Mouse (Mus musculus) brown adipose tissue, adult 24 weeks (tissue): ENCODE data around the gene Ccdc15. TPM values are rescaled to one million over a fixed set of nuclear protein-coding genes. Genes with fewer than 3 reads are reported as not detected.

Experiments
- H3K27ac ChIP-seq: fragments of 200-500 bp; replicated peaks from 2 replicates; pipeline ENCODE4 v1.5.1; 2012; ENCODE audit warnings: low read depth, mild to moderate bottlenecking, low read length
- H3K4me1 ChIP-seq: fragments of 200-500 bp; 2 replicates; pipeline ENCODE4 v1.6.1; 2012; ENCODE audit warnings: low read length, mixed read lengths; ENCODE audit not compliant: control insufficient read depth, insufficient read depth, insufficient read length
- H3K4me3 ChIP-seq: fragments of 200-500 bp; 2 replicates; pipeline ENCODE4 v1.5.1; 2012; ENCODE audit warnings: low read depth, mild to moderate bottlenecking, low read length, moderate library complexity; ENCODE audit not compliant: insufficient read depth
- polyA plus RNA-seq: library from polyadenylated mRNA; stranded (reverse); fragments of >200 nt; gene quantifications from 2 replicates; pipeline ENCODE4 v1.2.4, GENCODE M21; 2012; ENCODE audit not compliant: missing spikeins, insufficient read depth, insufficient read length

The Ccdc15 gene
- polyA plus RNA-seq, 1 experiment, result 1.5 TPM

DNA sequence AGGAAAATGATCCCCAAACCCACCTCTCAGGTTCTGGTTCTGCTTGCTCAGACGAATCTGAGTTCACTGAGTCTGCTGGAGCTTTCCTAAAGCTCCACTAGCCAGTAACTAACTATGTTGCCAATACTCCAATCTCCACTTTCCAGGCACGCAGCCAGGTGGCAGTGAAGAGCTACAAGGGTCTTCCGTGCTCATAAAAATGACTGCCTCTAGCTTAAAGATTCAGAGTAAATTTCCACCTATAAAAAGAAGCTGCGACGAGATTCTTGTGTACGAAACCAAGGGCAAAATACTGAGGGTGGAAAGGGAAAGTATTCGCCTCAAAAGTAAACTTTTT, 92.4 kb downstream of the Ccdc15 start:
- Histone ChIP-seq H3K27ac (0 out of 2 replicates have a peak overlapping the region, but pooled peaks have one; percentile 48), H3K4me3 (peak overlapping the region; percentile 61), H3K4me1 (0 out of 2 replicates have a peak, but pooled peaks cover 2% of the 10 kb centered on the region)

DNA sequence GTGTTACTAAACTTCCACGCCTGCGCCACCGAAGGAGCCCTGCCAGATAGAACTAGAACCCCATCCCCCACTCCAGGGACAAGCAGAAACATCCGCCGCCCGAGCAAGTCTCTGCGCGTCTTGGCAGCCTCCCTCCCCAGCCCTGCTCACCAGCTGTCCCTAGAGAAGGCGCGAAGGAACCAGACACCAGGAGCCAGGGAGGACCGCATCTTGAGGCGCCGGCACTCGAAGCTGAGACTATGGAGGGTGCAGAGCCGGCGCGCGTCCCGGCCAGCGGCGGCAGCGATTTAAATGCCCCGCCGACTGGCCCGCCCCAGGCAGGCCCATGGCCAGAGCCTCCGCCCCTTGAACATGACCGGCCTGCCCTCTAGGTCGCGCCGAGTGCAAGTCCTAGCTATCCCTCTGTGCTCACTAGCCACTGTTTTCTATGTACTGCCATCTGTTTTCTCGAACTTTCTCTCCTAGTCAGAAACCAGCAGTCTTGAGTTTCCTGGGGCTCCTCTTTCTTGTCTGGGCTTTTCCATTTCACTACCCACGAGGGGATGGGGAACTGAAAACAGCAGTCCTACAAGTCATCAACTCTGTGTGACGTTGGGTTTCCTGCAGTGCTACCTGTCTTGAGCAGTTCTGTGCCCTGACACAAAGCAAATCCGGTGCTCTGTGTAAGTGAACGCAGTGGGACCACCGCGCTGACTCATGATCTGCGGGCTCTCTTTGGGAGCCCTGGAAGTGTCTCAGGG, 92.9 kb downstream of the Ccdc15 start, which contains the start of gene Slc37a2:
Slc37a2 (minus strand) TSS at position 590 of the 740 bp plus-strand sequence.
- Histone ChIP-seq H3K4me3 (peak within 1 kb of the TSS; percentile 61), H3K4me1 (0 out of 2 replicates have a peak, but pooled peaks cover 2% of the 10 kb centered on the region), H3K27ac (peak within 1 kb of the TSS; percentile 48)

DNA sequence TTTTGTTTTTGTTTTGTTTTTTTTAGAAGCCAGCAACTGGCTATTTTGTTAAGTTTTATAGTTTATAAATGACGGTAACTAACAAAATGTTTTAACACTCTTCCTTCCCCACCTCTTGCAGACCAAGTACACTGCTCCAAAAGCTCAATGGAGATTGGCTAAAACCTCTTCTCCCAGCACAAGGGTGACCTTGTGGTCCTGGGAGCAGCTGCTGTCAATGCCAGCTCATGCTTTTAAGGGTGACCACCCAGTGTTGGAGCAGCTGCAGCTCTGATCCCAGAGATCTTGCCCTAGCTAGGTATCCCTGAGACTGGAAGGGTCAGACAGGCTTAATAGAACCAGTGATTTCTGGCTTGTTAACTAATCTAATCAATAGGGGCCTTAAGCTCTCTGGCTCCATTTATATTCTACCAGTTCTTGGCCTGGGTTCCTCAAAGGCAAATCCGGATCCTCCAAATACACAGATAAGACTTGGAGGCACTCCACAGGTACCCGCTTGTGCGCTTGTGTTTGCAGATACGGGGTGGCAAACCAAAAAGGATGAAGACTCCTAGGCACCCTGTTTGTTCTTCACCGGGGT, 93.6 kb downstream of the Ccdc15 start:
- H3K27ac ChIP-seq, result no peak overlapping the region
- 0 out of 2 replicates have a peak, but pooled peaks cover 2% of the 10 kb centered on the region for H3K4me1 ChIP-seq
- H3K4me3 ChIP-seq, result peak overlapping the region; percentile 61

DNA sequence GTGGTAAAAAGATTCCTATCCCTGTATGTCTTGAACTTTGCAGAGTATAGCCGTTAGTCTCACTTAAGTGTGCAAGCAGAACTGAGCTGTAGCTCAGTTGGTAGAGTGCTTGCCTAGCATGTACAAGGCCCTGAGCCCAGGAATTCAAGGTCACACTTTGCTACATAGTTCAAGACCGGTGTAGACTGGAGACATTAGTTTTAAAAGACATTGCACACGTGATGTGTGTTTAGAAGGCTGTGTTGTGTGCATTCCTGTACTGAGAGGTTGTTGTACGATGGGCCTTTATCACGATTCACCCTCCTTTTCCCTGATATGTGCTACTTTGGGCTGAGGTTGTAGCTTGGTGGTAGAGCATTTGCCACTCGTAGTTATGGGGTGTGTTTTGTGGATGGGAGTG, 97.6 kb downstream of the Ccdc15 start:
- no peak overlapping the region for H3K27ac ChIP-seq
- H3K4me1 ChIP-seq, result 0 out of 2 replicates have a peak, but pooled peaks cover 1% of the 10 kb centered on the region
- H3K4me3 ChIP-seq, result no peak overlapping the region

DNA sequence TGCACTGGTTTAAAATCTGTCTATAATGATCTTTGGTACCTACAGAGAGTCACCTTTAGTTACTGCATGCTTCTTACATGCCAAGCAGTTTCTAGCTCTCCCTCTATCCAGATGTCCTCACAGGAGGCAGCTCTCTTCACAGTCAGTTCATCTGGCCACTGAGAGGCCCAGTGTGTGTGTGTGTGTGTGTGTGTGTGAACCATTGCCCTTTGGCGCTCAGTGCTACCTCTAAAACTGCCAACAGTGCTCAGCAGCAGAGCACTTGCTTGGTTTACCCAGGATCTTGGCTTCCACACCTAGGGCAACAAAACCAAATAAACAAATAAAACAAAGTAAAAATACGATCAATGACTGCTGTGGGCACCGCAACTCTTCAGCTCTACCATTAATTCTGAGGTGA, 98.3 kb downstream of the Ccdc15 start:
- Histone ChIP-seq H3K27ac (no peak overlapping the region), H3K4me3 (no peak overlapping the region), H3K4me1 (no peaks in the 10 kb centered on the region)

DNA sequence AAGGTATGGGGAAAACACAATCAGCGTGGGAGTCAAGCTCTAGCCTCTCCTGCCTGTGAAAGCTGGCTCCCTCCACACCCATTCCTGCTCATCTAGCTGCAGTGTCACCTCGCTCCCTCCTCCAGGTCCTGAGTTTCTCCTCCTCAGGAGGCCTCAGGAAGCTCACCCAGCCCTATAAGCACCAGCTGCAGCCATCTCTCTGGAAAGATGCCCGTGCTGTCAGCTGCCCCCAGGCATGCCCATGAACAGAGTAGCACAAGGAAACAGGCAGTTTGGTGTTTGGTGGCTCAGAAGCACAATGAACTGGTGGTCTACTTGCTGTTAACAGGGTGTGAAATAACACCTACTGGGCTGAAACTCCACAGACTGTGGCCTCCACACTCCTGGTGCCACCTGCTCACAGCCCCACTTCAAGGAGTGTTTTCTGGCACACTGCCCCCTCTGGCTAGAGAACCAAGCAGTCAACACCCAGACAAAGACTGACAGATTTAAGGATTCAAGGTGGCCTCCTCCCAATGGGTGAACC, 99.8 kb downstream of the Ccdc15 start:
- H3K27ac ChIP-seq, result no peak overlapping the region
- H3K4me3 ChIP-seq, result no peak overlapping the region
- H3K4me1 ChIP-seq, result no peaks in the 10 kb centered on the region

DNA sequence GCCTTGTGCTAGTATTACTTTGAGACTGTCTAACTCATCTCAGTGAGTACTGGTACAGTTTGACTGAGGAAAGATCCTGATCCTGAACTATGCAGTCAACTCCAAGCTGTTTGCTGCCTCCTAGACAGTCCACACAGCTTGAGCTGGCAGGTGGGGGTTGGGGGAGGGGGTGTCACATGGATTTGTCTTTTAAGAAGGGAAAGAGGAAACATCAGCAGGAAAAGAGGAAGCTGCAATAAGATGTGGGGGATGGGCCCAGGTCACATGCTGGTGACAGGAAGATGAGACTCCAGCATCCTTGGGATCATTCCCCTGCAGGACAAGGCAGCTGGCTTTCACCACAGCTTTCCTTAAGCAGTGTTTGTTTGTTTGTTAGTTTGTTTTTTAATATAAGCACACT, 100.8 kb downstream of the Ccdc15 start:
- Histone ChIP-seq H3K27ac (peak overlapping the region; percentile 27; the same call in 1 of the 2 replicates), H3K4me1 (no peaks in the 10 kb centered on the region)

DNA sequence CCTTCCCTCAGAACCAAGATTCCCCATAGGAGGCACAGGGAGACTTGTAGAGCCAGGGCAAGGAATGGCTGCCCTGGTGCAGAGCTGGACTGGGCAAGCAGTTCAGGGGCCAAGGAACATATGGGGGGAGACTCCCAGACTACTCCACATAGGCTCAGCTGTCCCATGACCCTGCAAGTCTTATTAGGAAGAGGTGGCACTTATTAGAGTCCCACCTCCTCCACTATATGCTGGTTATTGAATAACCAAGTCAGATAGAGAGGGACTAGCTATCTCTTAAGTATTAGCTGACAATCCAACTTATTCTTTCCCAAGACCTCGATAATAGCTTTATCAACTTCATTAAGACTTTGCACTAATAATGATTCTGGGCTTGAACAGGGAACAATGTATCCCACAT, 102.4 kb downstream of the Ccdc15 start:
- Histone ChIP-seq H3K4me3 (no peak overlapping the region), H3K4me1 (no peaks in the 10 kb centered on the region), H3K27ac (no peak overlapping the region)

More for the DNA sequence above, 100.8 kb downstream of the Ccdc15 start:
- no peak overlapping the region for H3K4me3 ChIP-seq

DNA sequence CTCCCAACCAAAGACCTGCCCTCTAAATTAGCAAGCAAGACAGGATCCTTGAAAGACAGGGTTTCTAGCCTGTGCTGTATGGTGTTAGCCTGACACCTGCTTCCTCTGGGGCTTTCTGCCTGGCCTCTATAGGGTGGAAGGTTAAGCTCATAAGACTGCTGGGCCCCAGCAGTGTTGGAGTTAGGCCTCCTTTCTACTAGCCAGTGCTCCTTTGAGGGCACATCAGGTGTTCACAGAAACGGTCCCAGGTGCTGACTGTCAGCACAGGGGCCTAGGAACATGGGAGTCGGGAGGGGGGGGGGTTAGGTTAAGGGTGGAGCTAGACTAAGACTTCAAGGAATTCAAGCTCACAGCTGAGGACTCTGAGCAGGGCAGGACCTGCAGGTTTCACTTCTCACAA, 102.8 kb downstream of the Ccdc15 start:
- no peak overlapping the region for H3K27ac ChIP-seq
- no peak overlapping the region for H3K4me3 ChIP-seq
- no peaks in the 10 kb centered on the region for H3K4me1 ChIP-seq

DNA sequence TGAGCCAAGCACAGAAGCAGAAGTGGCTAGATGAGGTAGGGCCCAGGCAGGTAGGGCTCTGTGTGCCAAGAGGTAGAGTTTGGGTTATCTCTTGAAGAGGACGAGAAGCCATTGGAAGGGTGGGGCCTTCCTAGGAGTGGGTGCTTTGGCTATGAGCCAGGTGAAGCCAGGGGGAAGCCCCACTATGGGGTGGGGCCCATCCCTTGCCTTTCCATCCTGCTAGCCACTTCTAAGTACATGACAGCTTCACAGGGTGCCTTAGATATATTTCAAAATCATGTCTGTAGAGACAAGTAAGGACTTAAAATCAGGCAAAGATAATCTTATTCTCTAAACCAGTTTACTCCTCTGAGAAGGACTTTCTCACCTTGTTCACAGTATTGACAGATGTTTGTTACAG, 103.6 kb downstream of the Ccdc15 start:
- Histone ChIP-seq H3K4me1 (no peaks in the 10 kb centered on the region), H3K27ac (no peak overlapping the region), H3K4me3 (no peak overlapping the region)

DNA sequence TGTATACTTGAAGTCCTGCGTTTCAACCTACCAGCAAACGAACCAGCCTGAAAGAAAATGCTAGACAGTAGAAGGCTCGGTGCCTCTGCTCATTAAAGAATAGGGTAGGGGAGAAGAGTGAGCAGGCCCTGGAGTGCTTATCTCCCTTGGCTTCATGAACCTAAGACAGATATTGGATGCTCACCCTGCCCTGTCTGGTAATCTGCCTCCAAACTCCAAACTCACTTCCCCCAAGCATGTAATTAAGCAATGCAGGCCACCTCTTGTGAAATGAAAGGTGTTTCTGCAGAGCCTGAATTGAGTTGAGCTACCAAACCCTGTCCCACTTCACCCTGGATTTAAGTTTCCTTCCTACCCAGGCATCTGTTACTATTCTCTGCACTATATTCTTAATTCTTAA, 105.5 kb downstream of the Ccdc15 start:
- Histone ChIP-seq H3K4me1 (no peaks in the 10 kb centered on the region), H3K4me3 (no peak overlapping the region), H3K27ac (no peak overlapping the region)

DNA sequence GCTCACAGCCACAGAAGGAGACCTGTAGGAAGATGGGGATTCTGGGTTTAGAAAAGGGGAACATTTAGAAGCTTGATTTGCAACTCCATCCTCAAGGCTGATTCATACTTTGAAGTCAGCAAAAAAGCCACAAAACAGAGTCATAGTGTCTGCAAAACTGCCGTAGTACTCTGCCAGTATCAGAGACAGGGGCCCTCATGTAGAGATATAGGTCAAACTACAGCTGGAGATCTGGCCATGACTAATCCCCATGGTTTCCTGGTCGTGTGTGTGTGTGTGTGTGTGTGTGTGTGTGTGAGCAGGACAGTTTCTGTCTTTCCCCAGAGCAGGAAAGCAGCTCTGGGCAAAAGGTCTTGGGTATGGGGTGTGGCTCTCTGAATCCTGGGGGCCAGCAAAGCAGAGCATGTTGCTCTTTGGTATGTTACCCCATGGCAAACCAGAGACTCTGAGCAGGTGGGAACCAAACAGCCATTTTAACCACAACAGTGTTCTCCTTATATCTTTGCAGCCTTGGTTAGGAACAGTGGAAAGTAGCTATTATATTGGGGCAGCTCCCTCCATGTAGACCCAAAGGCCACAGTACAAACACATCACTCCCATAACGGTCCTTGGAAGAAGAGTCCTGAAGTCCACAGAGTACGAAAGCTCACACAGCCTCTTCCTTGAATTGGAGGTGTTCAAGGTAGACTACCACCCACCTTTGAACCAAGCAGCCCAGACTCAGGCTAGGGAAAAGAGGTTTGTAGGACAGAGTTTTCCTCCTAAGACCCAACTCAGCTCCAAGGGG, 112.1 kb downstream of the Ccdc15 start:
- Histone ChIP-seq H3K4me3 (no peak overlapping the region), H3K4me1 (no peaks in the 10 kb centered on the region), H3K27ac (peak overlapping the region; percentile 42)

DNA sequence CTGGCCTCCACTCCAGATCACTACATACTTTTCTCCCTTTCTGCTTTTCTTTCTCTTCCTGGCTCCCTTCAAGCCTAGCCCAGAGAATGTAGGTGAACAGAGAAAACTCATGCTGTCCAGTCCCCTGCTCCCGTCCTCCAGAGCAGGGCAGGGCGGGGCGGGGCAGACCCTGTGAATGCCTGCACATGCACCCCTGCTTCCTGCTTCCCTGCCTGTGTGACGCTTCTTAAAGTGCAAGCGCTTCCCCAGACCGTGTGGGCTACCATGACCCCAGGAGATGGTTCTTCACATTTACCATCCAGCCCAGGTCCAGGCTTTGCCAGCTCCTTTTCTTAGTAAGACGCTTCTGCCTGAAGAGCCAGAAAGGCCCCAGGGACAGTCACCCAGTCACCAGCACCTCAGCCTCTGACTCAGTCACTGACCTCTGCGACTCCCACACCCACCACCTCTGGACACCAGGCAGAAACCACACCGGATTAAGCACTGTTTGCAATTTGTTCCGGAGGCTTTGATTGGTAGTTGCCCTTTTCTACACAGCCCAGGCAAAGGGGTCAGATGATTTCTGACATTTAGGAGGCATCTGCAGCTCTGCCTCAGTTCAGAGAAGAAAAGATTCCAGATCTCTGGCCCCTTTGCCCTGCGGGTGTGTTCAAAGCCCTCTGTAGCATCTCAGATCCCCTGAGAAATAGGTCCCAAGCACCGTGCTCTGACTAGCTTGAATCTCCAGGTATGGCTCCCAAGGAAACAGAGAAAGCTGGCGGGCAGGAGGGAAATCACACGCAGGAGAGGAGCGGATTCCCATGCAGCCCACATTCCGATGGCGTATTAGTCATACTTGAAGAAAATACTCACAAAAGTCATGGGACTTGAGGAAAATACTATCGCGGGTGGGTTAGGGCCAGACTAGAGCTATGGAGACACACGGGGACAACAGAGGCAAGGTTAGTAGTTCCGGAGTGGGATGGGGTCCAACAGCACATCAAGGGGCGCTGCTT, 115.7 kb downstream of the Ccdc15 start:
- Histone ChIP-seq H3K4me1 (no peaks in the 10 kb centered on the region), H3K4me3 (no peak overlapping the region), H3K27ac (no peak overlapping the region)

DNA sequence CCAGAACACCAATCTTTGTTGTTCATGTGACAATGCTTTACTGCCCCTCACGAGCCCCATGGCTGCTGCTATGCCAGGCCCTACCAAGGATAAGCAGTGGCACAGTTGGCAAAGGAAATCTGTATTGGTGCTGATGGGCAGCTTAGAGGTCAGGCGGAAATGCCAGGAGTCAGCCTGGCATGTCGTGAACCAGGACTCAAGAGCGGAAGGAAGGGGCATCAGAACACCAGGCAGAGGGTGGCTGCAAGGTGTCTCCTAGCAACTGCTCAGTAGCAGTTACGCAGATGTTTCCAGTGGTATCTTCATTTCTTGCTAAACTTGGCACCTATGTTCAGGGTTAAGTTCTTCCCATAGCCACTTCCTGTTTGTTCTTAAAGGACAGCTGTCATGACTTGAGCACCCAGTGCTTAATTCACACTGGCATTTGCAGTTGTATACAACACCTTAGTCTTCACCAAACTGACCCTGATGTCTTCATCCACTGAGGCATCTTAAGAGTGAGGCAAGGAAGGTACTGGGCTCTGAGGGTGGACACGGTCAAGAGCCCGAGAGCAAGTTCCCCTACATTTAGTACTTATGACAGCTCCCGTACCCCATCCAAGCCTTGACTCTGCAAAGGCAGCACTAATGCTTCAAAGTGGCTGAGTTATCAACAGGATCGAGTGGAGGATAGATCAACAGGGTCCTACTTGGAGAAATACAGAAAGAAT, 117.6 kb downstream of the Ccdc15 start:
- Histone ChIP-seq H3K4me3 (no peak overlapping the region), H3K27ac (no peak overlapping the region), H3K4me1 (no peaks in the 10 kb centered on the region)
